Mouse (Mus musculus) duodenum, adult 2 months (tissue): ENCODE data around the gene Gm20773. TPM values are rescaled to one million over a fixed set of nuclear protein-coding genes. Genes with fewer than 3 reads are reported as not detected.

ENCODE experiments used
- polyA plus RNA-seq: library from polyadenylated mRNA; depleted of rRNA; stranded (reverse); fragments of >200 nt; gene quantifications from 2 replicates; pipeline ENCODE4 v1.2.3, GENCODE M21; 2012; ENCODE audit warnings: low replicate concordance; rRNA removed

Gene Gm20773
- not detected in 2 replicates for polyA plus RNA-seq

GRCm38 (mm10) chrY:13493726-13494125, at the start of gene Gm20773:
TSS of gene Gm20773 (plus strand) at chrY:13494026.

GRCm38 (mm10) chrY:13465479-13465878, 28.3 kb upstream of the Gm20773 start, which contains the start of gene Gm21866:
TSS of gene Gm21866 (minus strand) at chrY:13465579.

Other genes starting within 250 kb of the Gm20773 start
- gene Gm21440, start 241.6 kb upstream of the Gm20773 start, polyA plus RNA-seq: not detected in 2 replicates
- gene Gm21454, start 241.6 kb upstream of the Gm20773 start, polyA plus RNA-seq: not detected in 2 replicates
- not detected in 2 replicates for gene Gm21725, start 145.0 kb upstream of the Gm20773 start, polyA plus RNA-seq
- not detected in 2 replicates for gene Gm21866, start 28.4 kb upstream of the Gm20773 start, polyA plus RNA-seq